Mouse (Mus musculus) sigmoid colon, adult 10 weeks (tissue): Measurements from ENCODE around the gene Hcrt. TPM values are rescaled to one million over a fixed set of nuclear protein-coding genes. Genes with fewer than 3 reads are reported as not detected.

Source experiments
- polyA plus RNA-seq: library from polyadenylated mRNA; stranded (reverse); fragments of 350-450 nt; fragmentation: Illumina TruSeq; extraction: RNeasy Lipid Tissue Mini Kit (QIAGEN cat#74804); gene quantifications from one replicate; pipeline ENCODE4 v1.2.3, GENCODE M21; 2014; ENCODE audit warnings: low read depth, low replicate concordance

Gene Hcrt
- polyA plus RNA-seq: not detected

GRCm38 (mm10) chr11:100762831-100763230, at the start of gene Hcrt:
Gene Hcrt (minus strand): TSS chr11:100762931.

GRCm38 (mm10) chr11:100770646-100771408, 8.1 kb upstream of the Hcrt start, which contains the start of gene Ghdc:
Gene Ghdc (minus strand): TSS chr11:100770957.

GRCm38 (mm10) chr11:100759611-100760233, 3.0 kb downstream of the Hcrt start, which contains the start of gene Kcnh4:
Gene Kcnh4 (minus strand): TSS chr11:100759942.

GRCm38 (mm10) chr11:100738066-100738604, 24.6 kb downstream of the Hcrt start, which contains the start of gene Rab5c:
Gene Rab5c (minus strand): TSS chr11:100738215.

GRCm38 (mm10) chr11:100713735-100714533, 48.8 kb downstream of the Hcrt start, which contains the start of gene Hspb9:
Gene Hspb9 (plus strand): TSS chr11:100713850.

GRCm38 (mm10) chr11:100711783-100712615, 50.7 kb downstream of the Hcrt start, which contains the start of gene Kat2a:
Gene Kat2a (minus strand): TSS chr11:100712465.

Other genes with a start within 250 kb of the Hcrt start
- 137 TPM for gene Acly, start 234.9 kb downstream of the Hcrt start, polyA plus RNA-seq
- gene Ttc25, start 217.3 kb downstream of the Hcrt start, polyA plus RNA-seq: 0.41 TPM
- 7.9 TPM for gene Cnp, start 188.0 kb downstream of the Hcrt start, polyA plus RNA-seq
- 7.5 TPM for gene Nkiras2, start 143.7 kb downstream of the Hcrt start, polyA plus RNA-seq
- 227 TPM for gene Dnajc7, start 142.8 kb downstream of the Hcrt start, polyA plus RNA-seq
- gene Zfp385c, start 70.5 kb downstream of the Hcrt start, polyA plus RNA-seq: not detected
- gene Dhx58, start 58.7 kb downstream of the Hcrt start, polyA plus RNA-seq: 4.0 TPM
- gene Kat2a, start 50.5 kb downstream of the Hcrt start, polyA plus RNA-seq: 1.7 TPM
- not detected for gene Hspb9, start 49.1 kb downstream of the Hcrt start, polyA plus RNA-seq
- gene Rab5c, start 24.7 kb downstream of the Hcrt start, polyA plus RNA-seq: 39.2 TPM
- gene Kcnh4, start 3.0 kb downstream of the Hcrt start, polyA plus RNA-seq: not detected
- gene Ghdc, start 8.0 kb upstream of the Hcrt start, polyA plus RNA-seq: 1.7 TPM
- 4.0 TPM for gene Stat5b, start 87.8 kb upstream of the Hcrt start, polyA plus RNA-seq
- 1.9 TPM for gene Stat5a, start 96.4 kb upstream of the Hcrt start, polyA plus RNA-seq
- gene Stat3, start 176.6 kb upstream of the Hcrt start, polyA plus RNA-seq: 28.1 TPM
- 61.3 TPM for gene Cavin1, start 208.0 kb upstream of the Hcrt start, polyA plus RNA-seq
- 69.0 TPM for gene Atp6v0a1, start 246.5 kb upstream of the Hcrt start, polyA plus RNA-seq